Mouse (Mus musculus) limb, embryonic 12.5 days (tissue): ENCODE data around the gene Dync1li2. TPM values are rescaled to one million over a fixed set of nuclear protein-coding genes. Genes with fewer than 3 reads are reported as not detected.

Experiments
- ATAC-seq: fragments of 200-750 bp; cut with Nextera tagmentation; 2 replicates; pipeline ENCODE4 v1.8.0; 2017; ENCODE audit warnings: low read depth, moderate TSS enrichment; ENCODE audit not compliant: insufficient number of reproducible peaks, insufficient read depth, low FRiP score, low TSS enrichment
- H3K27ac ChIP-seq: fragments of 300-500 bp; sonication (generic); 2 replicates; pipeline ENCODE4 v1.5.1; 2016; ENCODE audit warnings: mild to moderate bottlenecking, moderate library complexity
- H3K27me3 ChIP-seq: fragments of 300-500 bp; sonication (generic); 2 replicates; pipeline ENCODE4 v1.6.1; 2016; ENCODE audit warnings: mild to moderate bottlenecking, moderate library complexity
- H3K36me3 ChIP-seq: fragments of 300-500 bp; sonication (generic); 2 replicates; pipeline ENCODE4 v1.6.1; 2016; ENCODE audit warnings: mild to moderate bottlenecking, moderate library complexity
- H3K4me1 ChIP-seq: fragments of 300-500 bp; sonication (generic); replicated peaks from 2 replicates; pipeline ENCODE4 v1.6.1; 2016
- H3K4me2 ChIP-seq: fragments of 300-500 bp; sonication (generic); 2 replicates; pipeline ENCODE4 v1.6.1; 2016; ENCODE audit warnings: mild to moderate bottlenecking, moderate library complexity
- H3K4me3 ChIP-seq: fragments of 300-500 bp; sonication (generic); replicated peaks from 2 replicates; pipeline ENCODE4 v1.5.1; 2016; ENCODE audit warnings: mild to moderate bottlenecking
- H3K9ac ChIP-seq: fragments of 300-500 bp; sonication (generic); replicated peaks from 2 replicates; pipeline ENCODE4 v1.6.1; 2016; ENCODE audit warnings: mild to moderate bottlenecking, moderate library complexity
- H3K9me3 ChIP-seq: fragments of 300-500 bp; sonication (generic); 2 replicates; pipeline ENCODE4 v1.6.1; 2016; ENCODE audit warnings: mild to moderate bottlenecking, moderate library complexity
- WGBS: fragments of 180-500 bp; shearing (Covaris S2); methylation state at CpG from one replicate; pipeline ENCODE4 v1.1.7; 2016; 5-methylcytosine and 5-hydroxymethylcytosine counted together
- polyA plus RNA-seq: library from polyadenylated mRNA; unstranded; fragments of >200 nt; fragmentation: Nextera tagmentation; extraction: Ambion mirVana; gene quantifications from 2 replicates; pipeline ENCODE4 v1.2.1, GENCODE M21; 2016

Gene Dync1li2
- polyA plus RNA-seq, 1 experiment from 2014 or later, result 83.5 TPM

DNA sequence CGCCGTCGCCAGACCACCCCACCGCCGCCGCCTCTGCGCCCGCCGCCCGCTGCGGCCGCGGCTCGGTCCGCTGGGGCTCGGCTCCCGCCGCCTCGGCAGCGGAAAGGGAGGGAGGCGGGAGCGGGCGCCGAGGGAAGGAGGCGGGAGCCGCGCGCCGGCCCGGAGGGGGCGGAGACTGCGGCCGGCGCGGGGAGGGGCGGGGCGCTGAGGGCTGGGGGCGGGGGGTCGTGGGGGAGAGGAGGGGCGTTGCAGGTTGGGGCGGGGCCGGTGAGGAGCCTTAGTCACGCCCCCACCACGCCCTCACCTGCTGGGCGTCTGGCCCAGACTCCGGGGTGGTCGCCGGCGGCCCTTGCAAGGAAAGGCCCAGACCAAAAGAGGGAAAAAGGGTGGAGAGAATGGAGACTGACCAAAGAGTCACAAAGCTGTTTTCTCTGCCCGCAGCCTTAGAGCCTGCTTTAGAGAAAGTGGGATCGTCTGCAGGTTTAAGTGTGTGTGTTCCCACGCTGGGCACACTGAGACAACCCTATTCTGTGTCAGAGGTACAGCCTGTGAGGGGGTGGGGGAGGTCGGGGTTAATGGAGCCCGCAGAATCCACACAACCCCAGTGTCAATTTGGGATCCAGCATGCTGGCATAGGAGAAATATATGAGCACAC lies 47.0 kb downstream of the Dync1li2 start, which contains the start of gene Cmtm4:
Cmtm4 (minus strand) TSS at position 105 of the 655 bp plus-strand sequence.
- Histone ChIP-seq H3K4me2 (peak within 1 kb of the TSS; percentile 91), H3K9me3 (peaks cover 4% of the 10 kb centered on the region; the same call in 1 of the 2 replicates), H3K9ac (peak within 1 kb of the TSS; percentile 92), H3K4me1 (peaks cover 23% of the 10 kb centered on the region), H3K27me3 (no peaks in the 10 kb centered on the region), H3K4me3 (peak within 1 kb of the TSS; percentile 86), H3K36me3 (no peaks in the 10 kb centered on the region), H3K27ac (peak within 1 kb of the TSS; percentile 84)
- peak; percentile 75 for ATAC-seq
- 3% methylated on average over 28 of the region's 54 CpGs for WGBS

DNA sequence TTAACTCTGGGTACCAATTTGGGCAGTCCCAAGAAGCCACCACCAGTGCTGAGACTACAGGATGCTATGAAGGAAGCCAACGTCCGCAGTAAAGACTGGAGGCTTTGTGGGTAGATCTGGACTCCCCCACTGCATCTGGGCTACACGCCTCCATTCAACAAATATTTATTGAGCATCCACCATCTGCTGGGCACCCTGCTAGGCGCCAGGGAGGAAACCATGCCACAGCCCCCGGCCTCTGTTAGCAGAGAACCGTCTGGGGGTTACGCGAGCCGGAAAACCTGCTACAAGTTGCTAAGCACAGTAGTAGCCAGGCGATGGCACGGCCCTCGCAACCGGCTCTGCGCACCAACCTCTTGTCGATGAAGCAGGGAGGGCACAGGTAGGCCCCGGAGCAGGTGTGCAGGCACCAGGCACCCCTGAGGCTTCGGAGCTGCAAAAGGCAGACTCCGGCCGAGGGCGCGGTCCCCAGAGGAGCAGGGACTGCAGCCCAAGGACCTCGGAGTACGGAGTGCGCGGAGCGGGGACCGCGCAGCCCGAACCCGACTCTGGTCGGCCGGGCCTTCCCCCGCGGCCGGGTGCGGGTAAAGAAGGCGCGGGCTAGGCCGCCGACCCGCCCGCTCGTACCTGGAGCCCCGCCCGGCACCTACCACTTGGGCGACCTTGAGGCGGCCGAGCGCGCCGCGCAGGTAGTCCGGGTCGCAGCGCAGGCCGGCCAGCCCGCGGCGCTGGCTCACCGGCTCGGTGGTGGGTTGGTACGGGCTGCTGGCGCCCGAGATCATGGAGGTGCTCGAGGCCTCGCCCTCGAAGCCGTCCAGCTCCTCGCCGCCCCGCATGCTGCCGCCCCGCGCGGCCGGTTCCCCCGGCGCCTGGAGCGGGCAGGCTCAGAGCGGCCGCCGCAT lies 47.8 kb downstream of the Dync1li2 start:
- no peaks in the 10 kb centered on the region for H3K27me3 ChIP-seq
- peaks cover 23% of the 10 kb centered on the region for H3K4me1 ChIP-seq
- peaks cover 4% of the 10 kb centered on the region; the same call in 1 of the 2 replicates for H3K9me3 ChIP-seq
- H3K27ac ChIP-seq, result peak overlapping the region; percentile 84
- H3K4me2 ChIP-seq, result peak overlapping the region; percentile 91
- ATAC-seq, result peak; percentile 68
- under 1% methylated on average over 67 of the region's 82 CpGs for WGBS
- no peaks in the 10 kb centered on the region for H3K36me3 ChIP-seq
- H3K4me3 ChIP-seq, result peak overlapping the region; percentile 86
- H3K9ac ChIP-seq, result peak overlapping the region; percentile 92

DNA sequence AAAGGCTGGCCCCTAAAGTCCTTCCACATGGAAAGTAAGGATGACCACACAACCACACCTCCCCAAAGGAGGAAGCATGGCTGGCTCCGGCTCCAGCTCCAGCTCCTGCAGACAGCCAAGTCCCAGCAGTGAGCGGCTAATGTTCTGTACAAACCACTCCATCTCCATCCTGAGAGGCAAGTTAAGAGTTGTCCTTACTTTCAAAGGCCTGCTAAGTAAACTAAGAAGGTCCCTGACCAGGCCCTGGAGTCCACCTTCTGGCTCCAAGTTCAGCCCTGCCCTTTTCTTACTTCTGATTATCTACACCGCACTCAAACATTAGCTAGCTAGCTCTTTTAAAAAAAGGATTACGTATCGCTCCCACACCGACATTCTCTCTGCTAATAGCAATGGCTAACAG lies 49.1 kb downstream of the Dync1li2 start:
- ATAC-seq, result no peak
- H3K4me3 ChIP-seq, result peak overlapping the region; percentile 86
- H3K4me2 ChIP-seq, result peak overlapping the region; percentile 91
- H3K9ac ChIP-seq, result 0 out of 2 replicates have a peak overlapping the region, but pooled peaks have one; percentile 3
- WGBS, result 85% methylated on average over 6 of the region's 6 CpGs
- peak overlapping the region; percentile 31; the same call in 1 of the 2 replicates for H3K27ac ChIP-seq
- peaks cover 23% of the 10 kb centered on the region for H3K4me1 ChIP-seq
- peaks cover 4% of the 10 kb centered on the region; the same call in 1 of the 2 replicates for H3K9me3 ChIP-seq
- H3K36me3 ChIP-seq, result no peaks in the 10 kb centered on the region
- H3K27me3 ChIP-seq, result no peaks in the 10 kb centered on the region

DNA sequence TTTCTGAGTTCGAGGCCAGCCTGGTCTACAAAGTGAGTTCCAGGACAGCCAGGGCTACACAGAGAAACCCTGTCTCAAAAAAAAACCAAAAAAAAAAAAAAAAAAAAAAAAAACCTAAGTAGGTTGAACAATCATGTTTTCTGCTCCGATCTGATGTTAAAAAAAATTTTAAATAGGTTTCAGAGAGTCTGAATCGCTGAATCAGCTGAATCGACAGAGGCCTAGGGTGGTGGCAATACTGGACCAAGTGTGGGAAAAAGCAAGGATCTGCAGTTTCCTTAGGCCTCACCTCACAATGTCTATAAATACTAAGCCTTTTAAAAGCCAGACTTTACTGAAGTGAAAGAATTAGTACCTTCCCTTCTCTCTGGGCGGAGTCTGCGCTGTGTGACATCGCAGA lies 49.7 kb downstream of the Dync1li2 start:
- H3K27ac ChIP-seq, result no peak overlapping the region
- peaks cover 23% of the 10 kb centered on the region for H3K4me1 ChIP-seq
- no peak for ATAC-seq
- H3K4me2 ChIP-seq, result 0 out of 2 replicates have a peak overlapping the region, but pooled peaks have one; percentile 91
- H3K27me3 ChIP-seq, result no peaks in the 10 kb centered on the region
- 93% methylated on average over 7 of the region's 7 CpGs for WGBS
- no peak overlapping the region for H3K4me3 ChIP-seq
- H3K9me3 ChIP-seq, result peaks cover 3% of the 10 kb centered on the region; the same call in 1 of the 2 replicates
- no peak overlapping the region for H3K9ac ChIP-seq
- H3K36me3 ChIP-seq, result no peaks in the 10 kb centered on the region

GRCm38 (mm10) chr8:104390245-104390644 lies 52.6 kb downstream of the Dync1li2 start:
- 91% methylated on average over 8 of the region's 8 CpGs for WGBS
- H3K36me3 ChIP-seq, result no peaks in the 10 kb centered on the region

GRCm38 (mm10) chr8:104387980-104388379 lies 54.9 kb downstream of the Dync1li2 start:
- ATAC-seq, result 0 out of 2 replicates have a peak, but pooled peaks have one; percentile 8
- H3K4me1 ChIP-seq, result peaks cover 35% of the 10 kb centered on the region
- no peaks in the 10 kb centered on the region for H3K36me3 ChIP-seq
- H3K27me3 ChIP-seq, result no peaks in the 10 kb centered on the region
- H3K9me3 ChIP-seq, result no peaks in the 10 kb centered on the region
- H3K4me2 ChIP-seq, result no peak overlapping the region
- 90% methylated on average over 2 of the region's 2 CpGs for WGBS
- no peak overlapping the region for H3K4me3 ChIP-seq
- no peak overlapping the region for H3K27ac ChIP-seq
- no peak overlapping the region for H3K9ac ChIP-seq

More at GRCm38 (mm10) chr8:104390245-104390644, 52.6 kb downstream of the Dync1li2 start:
- H3K27ac ChIP-seq, result no peak overlapping the region
- H3K4me2 ChIP-seq, result no peak overlapping the region
- no peak overlapping the region for H3K9ac ChIP-seq
- peaks cover 48% of the 10 kb centered on the region for H3K4me1 ChIP-seq
- no peak for ATAC-seq
- H3K4me3 ChIP-seq, result no peak overlapping the region
- H3K27me3 ChIP-seq, result no peaks in the 10 kb centered on the region
- H3K9me3 ChIP-seq, result no peaks in the 10 kb centered on the region

DNA sequence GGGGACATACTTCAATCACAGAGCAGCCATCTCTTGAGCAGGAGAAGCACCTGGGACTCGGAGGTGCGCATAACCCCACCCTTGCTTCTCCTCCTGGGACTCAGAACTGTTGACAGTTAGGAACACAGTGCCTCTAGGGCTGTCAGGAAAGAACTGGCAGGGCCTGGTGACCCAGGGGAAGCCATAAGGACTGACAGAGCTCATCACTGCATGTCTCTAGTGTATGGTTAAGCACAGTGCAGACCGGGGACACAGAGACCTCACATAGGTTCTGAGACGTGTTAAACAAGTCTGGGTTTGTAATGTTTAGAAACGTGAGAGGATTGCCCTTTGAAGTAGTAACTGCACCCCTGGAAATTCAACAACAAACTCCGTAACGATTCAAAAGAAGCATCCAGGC lies 55.3 kb downstream of the Dync1li2 start:
- Histone ChIP-seq H3K4me3 (no peak overlapping the region), H3K9me3 (no peaks in the 10 kb centered on the region), H3K9ac (no peak overlapping the region), H3K27me3 (no peaks in the 10 kb centered on the region), H3K36me3 (no peaks in the 10 kb centered on the region), H3K27ac (no peak overlapping the region), H3K4me2 (no peak overlapping the region), H3K4me1 (peaks cover 37% of the 10 kb centered on the region)
- 36% methylated on average over 7 of the region's 7 CpGs for WGBS
- ATAC-seq, result no peak

GRCm38 (mm10) chr8:104386693-104387092 lies 56.2 kb downstream of the Dync1li2 start:
- Histone ChIP-seq H3K4me1 (peaks cover 37% of the 10 kb centered on the region), H3K9ac (no peak overlapping the region), H3K9me3 (no peaks in the 10 kb centered on the region), H3K4me2 (no peak overlapping the region), H3K4me3 (no peak overlapping the region), H3K27me3 (no peaks in the 10 kb centered on the region), H3K36me3 (no peaks in the 10 kb centered on the region), H3K27ac (no peak overlapping the region)
- ATAC-seq, result peak; percentile 71
- WGBS, result 16% methylated on average over 4 of the region's 4 CpGs

DNA sequence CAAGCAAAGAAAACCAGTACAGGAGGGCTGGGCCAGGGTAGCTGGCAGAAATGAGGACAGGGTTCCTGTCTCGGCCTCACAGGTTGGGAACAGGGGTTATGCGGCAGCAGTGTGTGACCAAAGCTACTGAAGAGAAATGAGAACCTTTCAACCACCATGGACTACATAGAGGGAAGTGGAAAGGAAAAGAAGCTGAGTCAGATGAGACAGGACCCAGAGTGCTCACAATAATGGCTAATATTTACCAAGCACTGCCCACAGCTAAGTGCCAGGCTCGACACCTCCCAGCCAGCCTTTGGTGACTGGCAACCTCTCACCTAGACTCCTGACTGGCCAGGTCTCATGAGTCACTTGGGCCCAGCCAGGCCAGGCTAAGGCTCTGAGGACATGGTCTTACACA lies 58.9 kb downstream of the Dync1li2 start:
- no peak overlapping the region for H3K9ac ChIP-seq
- no peaks in the 10 kb centered on the region for H3K36me3 ChIP-seq
- WGBS, result 93% methylated on average over 3 of the region's 3 CpGs
- H3K27me3 ChIP-seq, result no peaks in the 10 kb centered on the region
- H3K4me3 ChIP-seq, result no peak overlapping the region
- no peaks in the 10 kb centered on the region for H3K9me3 ChIP-seq
- ATAC-seq, result no peak
- H3K4me2 ChIP-seq, result no peak overlapping the region
- no peak overlapping the region for H3K27ac ChIP-seq
- H3K4me1 ChIP-seq, result peaks cover 49% of the 10 kb centered on the region

GRCm38 (mm10) chr8:104383296-104383695 lies 59.6 kb downstream of the Dync1li2 start:
- no peaks in the 10 kb centered on the region for H3K36me3 ChIP-seq
- no peak overlapping the region for H3K4me2 ChIP-seq
- H3K9me3 ChIP-seq, result no peaks in the 10 kb centered on the region
- no peaks in the 10 kb centered on the region for H3K27me3 ChIP-seq
- no peak for ATAC-seq
- H3K27ac ChIP-seq, result no peak overlapping the region
- H3K9ac ChIP-seq, result no peak overlapping the region
- H3K4me3 ChIP-seq, result no peak overlapping the region
- peaks cover 49% of the 10 kb centered on the region for H3K4me1 ChIP-seq
- WGBS, result 85% methylated on average over 2 of the region's 2 CpGs

DNA sequence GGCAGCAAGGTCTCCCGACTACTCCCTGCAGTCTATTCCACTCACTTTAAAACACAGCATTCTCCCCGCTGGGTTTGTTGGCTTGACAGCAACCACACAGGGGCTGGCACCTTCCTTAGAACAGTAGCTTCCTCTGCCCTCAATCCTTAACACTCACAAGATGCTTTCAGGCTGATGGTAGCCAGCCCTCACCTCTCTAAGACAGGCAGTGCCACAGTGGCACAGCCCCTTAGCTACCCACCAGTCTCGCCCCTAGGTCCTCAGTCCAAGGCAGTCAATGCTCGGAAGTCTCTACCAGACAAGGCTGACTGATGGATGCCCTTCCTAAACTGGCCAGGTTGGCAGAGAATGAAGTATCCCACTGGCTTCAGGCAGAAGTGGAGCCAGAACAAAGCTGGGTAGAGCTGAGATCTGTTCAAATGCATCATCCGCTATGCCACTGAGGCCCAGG lies 61.9 kb downstream of the Dync1li2 start:
- 83% methylated on average over 5 of the region's 5 CpGs for WGBS
- H3K27me3 ChIP-seq, result no peaks in the 10 kb centered on the region
- ATAC-seq, result no peak

More for the DNA sequence above, 61.9 kb downstream of the Dync1li2 start:
- H3K27ac ChIP-seq, result no peak overlapping the region
- H3K4me1 ChIP-seq, result peaks cover 31% of the 10 kb centered on the region
- H3K9me3 ChIP-seq, result no peaks in the 10 kb centered on the region
- no peak overlapping the region for H3K4me2 ChIP-seq
- no peak overlapping the region for H3K4me3 ChIP-seq
- no peaks in the 10 kb centered on the region for H3K36me3 ChIP-seq
- H3K9ac ChIP-seq, result no peak overlapping the region
